In the genomic region with DNA sequence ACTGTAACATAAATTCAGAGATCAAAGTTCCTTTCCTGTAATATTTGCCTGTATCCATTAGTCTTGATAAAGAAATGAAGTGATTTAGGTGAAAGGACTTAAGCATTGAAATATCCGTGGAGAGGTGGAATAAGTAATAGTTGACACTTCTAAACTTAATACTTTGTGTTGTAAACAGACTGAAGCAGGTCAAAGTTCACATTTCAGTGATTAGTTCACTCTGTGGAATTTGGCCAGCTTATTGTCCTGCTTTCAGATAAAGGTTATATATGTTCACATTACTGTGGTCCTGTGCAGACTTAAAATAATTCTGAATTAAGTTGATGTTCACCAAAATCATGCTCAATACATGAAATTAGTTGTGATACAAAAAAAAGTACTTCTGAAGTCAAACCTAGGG, we compare ENCODE assay signal across 34 mouse cellular contexts. TPM values are rescaled to one million over a fixed set of nuclear protein-coding genes. Genes with fewer than 3 reads are reported as not detected.
DNase-seq lines count a peak whose midpoint lies in the region; ATAC-seq lines count a peak whose summit lies in the region.
"Had no signal": no experiment of that assay in that cellular context is flagged by ENCODE, and none has a peak within 500 bp of the region (broad histone marks: within the 10 kb centered on the region; RNA-seq: fewer than 3 reads in every experiment).

No protein-coding gene starts in this region.

- peak; percentile 52 for DNase-seq in kidney, adult 9 months
- no peak for DNase-seq in liver, embryonic 13.5 days
- no peak for DNase-seq in left cerebral cortex, adult 9 months (ENCODE audit: low spot score in 2 of 2)
- DNase-seq: adrenal gland, postnatal 36 days; cerebellum, adult 11 months; cerebellum, postnatal 10 days; embryo, embryonic 11 days; gastrocnemius, postnatal 10 days; heart, adult 11 months; heart, postnatal 14 days; kidney, postnatal 4 days; layer of hippocampus, adult 9-11 months; lung, adult 18-20 months; lung, postnatal 14 days; thymus, postnatal 25 days had no signal

- H3K4me2 ChIP-seq in kidney, embryonic 15.5 days = no peak overlapping the region
- peak overlapping the region; percentile 28 for H3K4me2 ChIP-seq in liver, embryonic 13.5 days

- peak overlapping the region; percentile 90 for H3K4me3 ChIP-seq in erythroblast, embryonic 14.5 days (replicated peaks)
- no peak overlapping the region for H3K4me3 ChIP-seq in kidney, embryonic 15.5 days (replicated peaks)
- H3K4me3 ChIP-seq in liver, embryonic 13.5 days (replicated peaks) = 0 out of 2 replicates have a peak overlapping the region, but pooled peaks have one; percentile 14

- no peak for ATAC-seq in erythroblast, adult 5-6 weeks (replicated peaks; ENCODE audit: low FRiP score, poor library complexity, severe bottlenecking)
- no peak for ATAC-seq in kidney, embryonic 15.5 days (replicated peaks; ENCODE audit: low FRiP score)
- ATAC-seq in liver, embryonic 13.5 days (ENCODE audit: low read depth) = no peak
- ATAC-seq in granulocyte monocyte progenitor cell, adult 5-6 weeks (replicated peaks; ENCODE audit: poor library complexity, severe bottlenecking) = no peak
- ATAC-seq: inflammation-experienced regulatory T-cells, adult 6 months had no signal

- no peaks in the 10 kb centered on the region for H3K9me3 ChIP-seq in erythroblast, embryonic 14.5 days (ENCODE audit: control insufficient read depth, low read length)
- no peaks in the 10 kb centered on the region for H3K9me3 ChIP-seq in kidney, embryonic 15.5 days (replicated peaks)
- no peaks in the 10 kb centered on the region for H3K9me3 ChIP-seq in liver, embryonic 13.5 days (replicated peaks)
- H3K9me3 ChIP-seq: embryonic facial prominence, embryonic 13.5 days; heart, embryonic 12.5 days; limb, embryonic 10.5 days; midbrain, embryonic 12.5 days; stomach, embryonic 15.5 days had no signal

- peaks cover 26% of the 10 kb centered on the region for H3K4me1 ChIP-seq in erythroblast, embryonic 14.5 days (ENCODE audit: control insufficient read depth)
- peaks cover 20% of the 10 kb centered on the region for H3K4me1 ChIP-seq in kidney, embryonic 15.5 days
- peaks cover 24% of the 10 kb centered on the region for H3K4me1 ChIP-seq in liver, embryonic 13.5 days (replicated peaks)

- H3K9ac ChIP-seq in kidney, embryonic 15.5 days = no peak overlapping the region
- no peak overlapping the region for H3K9ac ChIP-seq in liver, embryonic 13.5 days

- no peaks in the 10 kb centered on the region for H3K27me3 ChIP-seq in erythroblast, embryonic 14.5 days (ENCODE audit: control insufficient read depth)
- no peaks in the 10 kb centered on the region for H3K27me3 ChIP-seq in kidney, embryonic 15.5 days
- H3K27me3 ChIP-seq in liver, embryonic 13.5 days = no peaks in the 10 kb centered on the region
- H3K27me3 ChIP-seq: embryonic facial prominence, embryonic 13.5 days; heart, embryonic 12.5 days; midbrain, embryonic 12.5 days; stomach, embryonic 15.5 days had no signal

- H3K27ac ChIP-seq in kidney, embryonic 15.5 days = no peak overlapping the region
- H3K27ac ChIP-seq in liver, embryonic 13.5 days = no peak overlapping the region
- H3K27ac ChIP-seq: embryonic facial prominence, embryonic 13.5 days; midbrain, embryonic 12.5 days; stomach, embryonic 15.5 days had no signal

- H3K36me3 ChIP-seq in erythroblast, embryonic 14.5 days (ENCODE audit: control insufficient read depth) = peaks cover 9% of the 10 kb centered on the region
- H3K36me3 ChIP-seq in kidney, embryonic 15.5 days = peaks cover 16% of the 10 kb centered on the region
- H3K36me3 ChIP-seq in liver, embryonic 13.5 days = peaks cover 14% of the 10 kb centered on the region

- WGBS in kidney, embryonic 15.5 days = 38% methylated on average over 1 of the region's 1 CpGs
- WGBS in liver, embryonic 13.5 days (ENCODE audit: insufficient replicate concordance) = 22% methylated on average over 1 of the region's 1 CpGs

RNA-seq across cellular contexts. Expression of gene Acad11, which starts 1.4 kb away (rescaled TPM):
- polyA plus RNA-seq in erythroblast, embryonic 14.5 days (2012) = 0.16 TPM in 1 of 2 replicates, not detected in the other
- 3.8 and 9.8 TPM in 2 replicates for total RNA-seq in erythroblast, adult 5-6 weeks (2015; ENCODE audit: low replicate concordance)
- total RNA-seq in erythroblast, adult 5-6 weeks (2017; ENCODE audit: low replicate concordance) = 4.2 and 4.5 TPM in 2 replicates
- polyA plus RNA-seq in kidney, embryonic 15.5 days (2015; fragmentation: Nextera tagmentation; extraction: Ambion mirVana) = 11.8 and 12.6 TPM in 2 replicates
- polyA plus RNA-seq in liver, embryonic 13.5 days (2015; fragmentation: Nextera tagmentation; extraction: Ambion mirVana) = 11.3 and 14.2 TPM in 2 replicates
- total RNA-seq in granulocyte monocyte progenitor cell, adult 5-6 weeks (2014; fragmentation: Nextera tagmentation) = 25.1 and 32.9 TPM in 2 replicates
- total RNA-seq in granulocyte monocyte progenitor cell, adult 5-6 weeks (2017) = 26.1 and 31.1 TPM in 2 replicates

RNA-seq across cellular contexts. Expression of gene Uba5, which starts 1.6 kb away (rescaled TPM):
- 0.18 and 0.24 TPM in 2 replicates for polyA plus RNA-seq in erythroblast, embryonic 14.5 days (2012)
- 7.1 and 7.9 TPM in 2 replicates for total RNA-seq in erythroblast, adult 5-6 weeks (2015; ENCODE audit: low replicate concordance)
- total RNA-seq in erythroblast, adult 5-6 weeks (2017; ENCODE audit: low replicate concordance) = 9.8 and 10.7 TPM in 2 replicates
- polyA plus RNA-seq in kidney, embryonic 15.5 days (2015; fragmentation: Nextera tagmentation; extraction: Ambion mirVana) = 47.8 and 50.3 TPM in 2 replicates
- 20.6 and 23.2 TPM in 2 replicates for polyA plus RNA-seq in liver, embryonic 13.5 days (2015; fragmentation: Nextera tagmentation; extraction: Ambion mirVana)
- total RNA-seq in granulocyte monocyte progenitor cell, adult 5-6 weeks (2014; fragmentation: Nextera tagmentation) = 49.3 and 57.4 TPM in 2 replicates
- 52.5 and 54.0 TPM in 2 replicates for total RNA-seq in granulocyte monocyte progenitor cell, adult 5-6 weeks (2017)

RNA-seq across cellular contexts. Expression of gene Gm28305, which starts 24.1 kb away (rescaled TPM):
- polyA plus RNA-seq in erythroblast, embryonic 14.5 days (2012) = not detected in 2 replicates
- not detected in 2 replicates for total RNA-seq in erythroblast, adult 5-6 weeks (2015; ENCODE audit: low replicate concordance)
- not detected in 2 replicates for total RNA-seq in erythroblast, adult 5-6 weeks (2017; ENCODE audit: low replicate concordance)
- not detected in 2 replicates for polyA plus RNA-seq in kidney, embryonic 15.5 days (2015; fragmentation: Nextera tagmentation; extraction: Ambion mirVana)
- polyA plus RNA-seq in liver, embryonic 13.5 days (2015; fragmentation: Nextera tagmentation; extraction: Ambion mirVana) = not detected in 2 replicates
- total RNA-seq in granulocyte monocyte progenitor cell, adult 5-6 weeks (2014; fragmentation: Nextera tagmentation) = not detected in 2 replicates
- not detected in 2 replicates for total RNA-seq in granulocyte monocyte progenitor cell, adult 5-6 weeks (2017)
- total RNA-seq: adrenal gland, adult 18-20 months; adrenal gland, postnatal 36 days; gastrocnemius, postnatal 10 days; heart, postnatal 14 days; left cerebral cortex, adult 2 months; megakaryocyte, adult 5-6 weeks; monocyte, adult 5-6 weeks; neutrophil, adult 5-6 weeks had no signal
- polyA plus RNA-seq: embryonic facial prominence, embryonic 13.5 days; forebrain, embryonic 14.5 days; frontal cortex, adult 2 months; heart, embryonic 12.5 days; hindbrain, embryonic 11.5 days; inflammation-experienced regulatory T-cells, adult 6 months; kidney, embryonic 14.5 days; limb, embryonic 10.5 days; midbrain, embryonic 12.5 days; stomach, embryonic 15.5 days had no signal

Comparison
In these comparisons a context has a peak if more than half of its experiments do, and no peak if none do; other contexts are left out.
1. RNA of gene Acad11, which starts 1.4 kb away (polyA plus RNA-seq): 11.8 to 12.6 TPM in kidney, embryonic 15.5 days and 11.3 to 14.2 TPM in liver, embryonic 13.5 days; 0.16 TPM in erythroblast, embryonic 14.5 days; every median in the first group is over 10 times any median in the second.
2. RNA of gene Uba5, which starts 1.6 kb away (polyA plus RNA-seq): 47.8 to 50.3 TPM in kidney, embryonic 15.5 days and 20.6 to 23.2 TPM in liver, embryonic 13.5 days; 0.18 to 0.24 TPM in erythroblast, embryonic 14.5 days; every median in the first group is over 10 times any median in the second.